Mouse (Mus musculus) intestine, embryonic 16.5 days (tissue): ENCODE results near the gene Cdc37l1. TPM values are rescaled to one million over a fixed set of nuclear protein-coding genes. Genes with fewer than 3 reads are reported as not detected.

Experiments
- ATAC-seq: fragments of 200-750 bp; cut with Nextera tagmentation; 2 replicates; pipeline ENCODE4 v1.8.0; 2017; ENCODE audit warnings: moderate TSS enrichment, moderate library complexity
- H3K27ac ChIP-seq: fragments of 300-500 bp; sonication (generic); 2 replicates; pipeline ENCODE4 v1.5.1; 2014; ENCODE audit warnings: mild to moderate bottlenecking, low read length
- H3K27me3 ChIP-seq: fragments of 300-500 bp; sonication (generic); replicated peaks from 2 replicates; pipeline ENCODE4 v1.6.1; 2014; ENCODE audit warnings: low read length, control low read depth, mixed read lengths; ENCODE audit not compliant: control insufficient read depth, insufficient read depth
- H3K36me3 ChIP-seq: fragments of 300-500 bp; sonication (generic); 2 replicates; pipeline ENCODE4 v1.6.1; 2014; ENCODE audit warnings: low read length, control low read depth; ENCODE audit not compliant: control insufficient read depth, insufficient read depth
- H3K4me1 ChIP-seq: fragments of 300-500 bp; sonication (generic); 2 replicates; pipeline ENCODE4 v1.6.1; 2014; ENCODE audit warnings: low read length, control low read depth, mixed read lengths; ENCODE audit not compliant: control insufficient read depth, insufficient read depth
- H3K4me2 ChIP-seq: fragments of 300-500 bp; sonication (generic); 2 replicates; pipeline ENCODE4 v1.6.1; 2014; ENCODE audit warnings: low read depth, low read length, control low read depth
- H3K4me3 ChIP-seq: fragments of 300-500 bp; sonication (generic); 2 replicates; pipeline ENCODE4 v1.5.1; 2014; ENCODE audit warnings: mild to moderate bottlenecking, low read length
- H3K9ac ChIP-seq: fragments of 300-500 bp; sonication (generic); 2 replicates; pipeline ENCODE4 v1.6.1; 2014; ENCODE audit warnings: low read depth, low read length
- H3K9me3 ChIP-seq: fragments of 300-500 bp; sonication (generic); 2 replicates; pipeline ENCODE4 v1.6.1; 2016; ENCODE audit warnings: low read length, control low read depth; ENCODE audit not compliant: control insufficient read depth
- WGBS: fragments of 180-500 bp; shearing (Covaris S2); extraction: QIAGEN DNeasy Blood & Tissue Kit; methylation state at CpG from one replicate; pipeline ENCODE4 v1.1.7; 2014; 5-methylcytosine and 5-hydroxymethylcytosine counted together
- polyA plus RNA-seq: library from polyadenylated mRNA; unstranded; fragments of >200 nt; fragmentation: Nextera tagmentation; extraction: Ambion mirVana; gene quantifications from 2 replicates; pipeline ENCODE4 v1.2.1, GENCODE M21; 2015

The Cdc37l1 gene
- polyA plus RNA-seq, 1 experiment from 2014 or later, result 27.2 TPM

DNA sequence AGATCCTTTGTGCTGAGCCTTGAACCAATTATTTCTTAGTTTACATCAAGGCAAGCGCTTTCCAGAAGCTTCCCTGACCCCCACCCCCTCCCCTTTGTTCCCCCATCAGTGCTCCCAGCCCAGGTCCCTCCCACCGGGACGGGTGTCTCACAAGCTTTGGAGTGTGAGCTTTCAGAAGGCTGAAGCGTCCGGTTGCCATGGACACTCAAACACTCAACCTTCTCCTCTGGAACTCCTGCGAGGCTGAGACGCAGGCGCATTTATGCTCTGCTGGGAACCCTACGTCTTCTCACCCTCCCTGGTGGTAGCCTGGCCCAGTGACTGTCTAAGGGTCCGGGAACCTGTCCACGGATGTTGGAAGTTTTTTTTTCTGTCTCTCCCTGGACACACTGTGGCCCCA, 22.5 kb upstream of the Cdc37l1 start, which contains the start of gene 4430402I18Rik:
4430402I18Rik (minus strand) TSS at position 149 of the 400 bp plus-strand sequence.
- no peak within 1 kb of the TSS for H3K4me3 ChIP-seq
- no peaks in the 10 kb centered on the region for H3K27me3 ChIP-seq
- no peak within 1 kb of the TSS for H3K27ac ChIP-seq
- H3K4me2 ChIP-seq, result no peak within 1 kb of the TSS
- H3K9me3 ChIP-seq, result no peaks in the 10 kb centered on the region
- WGBS, result 16% methylated on average over 11 of the region's 11 CpGs
- no peaks in the 10 kb centered on the region for H3K36me3 ChIP-seq
- peaks cover 2% of the 10 kb centered on the region; the same call in 1 of the 2 replicates for H3K4me1 ChIP-seq
- H3K9ac ChIP-seq, result no peak within 1 kb of the TSS
- ATAC-seq, result no peak

DNA sequence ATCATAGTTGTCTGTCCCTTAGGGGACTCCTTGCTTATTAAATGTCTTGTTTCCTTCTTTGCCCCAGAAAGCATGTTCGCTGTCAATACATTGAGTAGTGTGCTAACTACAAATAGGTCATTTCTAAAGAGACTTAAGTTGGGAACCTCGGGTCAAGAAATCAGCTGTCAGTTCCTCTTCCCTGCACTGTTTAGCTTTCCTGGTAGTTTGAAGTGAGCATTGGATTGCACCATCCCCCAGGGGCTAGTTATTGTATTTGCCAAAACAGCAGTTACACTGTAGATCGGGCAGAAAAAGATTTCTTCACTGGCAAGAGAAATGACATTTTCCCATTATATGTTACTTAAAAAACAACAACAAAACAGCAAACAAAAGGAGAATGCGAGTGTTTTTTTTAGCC, 22.0 kb upstream of the Cdc37l1 start:
- Histone ChIP-seq H3K4me2 (no peak overlapping the region), H3K27ac (no peak overlapping the region), H3K4me1 (peaks cover 2% of the 10 kb centered on the region; the same call in 1 of the 2 replicates), H3K9me3 (no peaks in the 10 kb centered on the region), H3K4me3 (no peak overlapping the region), H3K36me3 (no peaks in the 10 kb centered on the region), H3K9ac (no peak overlapping the region), H3K27me3 (no peaks in the 10 kb centered on the region)
- ATAC-seq, result no peak
- 71% methylated on average over 4 of the region's 4 CpGs for WGBS

GRCm38 (mm10) chr19:28969231-28969630, 20.9 kb upstream of the Cdc37l1 start:
- H3K36me3 ChIP-seq, result no peaks in the 10 kb centered on the region
- H3K27ac ChIP-seq, result no peak overlapping the region
- 87% methylated on average over 5 of the region's 5 CpGs for WGBS
- no peak overlapping the region for H3K4me2 ChIP-seq
- no peaks in the 10 kb centered on the region for H3K27me3 ChIP-seq
- no peak overlapping the region for H3K9ac ChIP-seq
- H3K4me1 ChIP-seq, result 0 out of 2 replicates have a peak, but pooled peaks cover 2% of the 10 kb centered on the region
- H3K9me3 ChIP-seq, result no peaks in the 10 kb centered on the region
- no peak for ATAC-seq
- H3K4me3 ChIP-seq, result no peak overlapping the region

GRCm38 (mm10) chr19:28970251-28970650, 19.9 kb upstream of the Cdc37l1 start:
- 0 out of 2 replicates have a peak, but pooled peaks cover 3% of the 10 kb centered on the region for H3K9me3 ChIP-seq
- 44% methylated on average over 11 of the region's 11 CpGs for WGBS
- no peaks in the 10 kb centered on the region for H3K27me3 ChIP-seq
- no peak overlapping the region for H3K9ac ChIP-seq
- no peaks in the 10 kb centered on the region for H3K36me3 ChIP-seq
- H3K27ac ChIP-seq, result no peak overlapping the region
- no peak overlapping the region for H3K4me2 ChIP-seq
- H3K4me3 ChIP-seq, result no peak overlapping the region
- no peak for ATAC-seq
- H3K4me1 ChIP-seq, result 0 out of 2 replicates have a peak, but pooled peaks cover 2% of the 10 kb centered on the region

GRCm38 (mm10) chr19:28974862-28975611, 15.1 kb upstream of the Cdc37l1 start:
- 0 out of 2 replicates have a peak, but pooled peaks cover 2% of the 10 kb centered on the region for H3K4me1 ChIP-seq
- no peak overlapping the region for H3K27ac ChIP-seq
- 15% methylated on average over 35 of the region's 35 CpGs for WGBS
- H3K9ac ChIP-seq, result peak overlapping the region; percentile 58
- no peaks in the 10 kb centered on the region for H3K36me3 ChIP-seq
- peak overlapping the region; percentile 84 for H3K4me2 ChIP-seq
- H3K27me3 ChIP-seq, result no peaks in the 10 kb centered on the region
- 0 out of 2 replicates have a peak, but pooled peaks cover 3% of the 10 kb centered on the region for H3K9me3 ChIP-seq
- peak; percentile 84 for ATAC-seq
- H3K4me3 ChIP-seq, result peak overlapping the region; percentile 44

DNA sequence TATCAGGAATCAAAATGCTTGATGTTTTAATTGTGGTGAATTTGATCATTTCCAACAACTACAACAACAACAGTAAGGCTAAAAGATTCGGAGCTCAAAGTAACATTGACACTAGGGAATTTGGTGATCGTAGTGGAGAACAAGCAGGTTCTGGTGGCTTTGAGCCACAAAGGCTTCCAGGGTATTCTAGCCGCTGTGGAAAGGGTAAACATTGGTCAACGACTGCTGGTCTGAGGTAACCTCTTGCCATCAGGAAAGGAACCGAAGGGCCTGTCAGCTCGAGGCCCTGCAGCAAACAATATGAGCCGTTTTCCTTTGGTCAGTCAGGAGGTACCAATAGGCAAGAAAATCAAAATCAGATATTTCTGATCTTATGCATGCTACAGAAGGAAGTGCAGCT, 7.5 kb upstream of the Cdc37l1 start:
- no peak overlapping the region for H3K27ac ChIP-seq
- no peaks in the 10 kb centered on the region for H3K4me1 ChIP-seq
- no peaks in the 10 kb centered on the region for H3K36me3 ChIP-seq
- H3K27me3 ChIP-seq, result no peaks in the 10 kb centered on the region
- no peak for ATAC-seq
- no peak overlapping the region for H3K4me2 ChIP-seq
- H3K9me3 ChIP-seq, result no peaks in the 10 kb centered on the region
- no peak overlapping the region for H3K9ac ChIP-seq
- 58% methylated on average over 7 of the region's 7 CpGs for WGBS
- no peak overlapping the region for H3K4me3 ChIP-seq

DNA sequence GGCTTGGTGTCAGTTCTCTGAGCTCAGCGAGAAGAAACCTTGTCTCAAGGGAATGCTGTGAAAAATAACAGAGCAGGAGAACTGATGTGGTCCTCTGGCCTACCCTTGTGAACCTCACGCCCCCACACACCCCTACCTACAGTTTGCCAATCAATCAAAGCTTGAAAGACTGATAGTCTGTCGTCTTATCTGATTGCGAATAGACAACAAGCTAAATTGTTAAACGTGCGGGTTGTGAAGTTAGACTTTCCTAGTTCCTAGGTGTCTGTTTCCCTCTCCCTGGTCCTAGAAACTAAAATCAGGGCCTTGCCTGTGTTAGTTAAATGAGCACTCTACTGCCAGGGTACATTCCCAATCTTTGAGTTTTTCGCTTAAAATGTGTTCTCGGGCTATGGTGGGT, 637 bp upstream of the Cdc37l1 start:
- no peaks in the 10 kb centered on the region for H3K27me3 ChIP-seq
- H3K4me1 ChIP-seq, result peaks cover 10% of the 10 kb centered on the region
- peak overlapping the region; percentile 91 for H3K9ac ChIP-seq
- peak overlapping the region; percentile 91 for H3K4me3 ChIP-seq
- no peaks in the 10 kb centered on the region for H3K9me3 ChIP-seq
- ATAC-seq, result no peak
- H3K4me2 ChIP-seq, result peak overlapping the region; percentile 60
- no peak overlapping the region for H3K27ac ChIP-seq
- H3K36me3 ChIP-seq, result no peaks in the 10 kb centered on the region
- WGBS, result 55% methylated on average over 8 of the region's 8 CpGs

GRCm38 (mm10) chr19:28990590-28991221, 554 bp downstream of the Cdc37l1 start:
- H3K9me3 ChIP-seq, result no peaks in the 10 kb centered on the region
- peak overlapping the region; percentile 91 for H3K4me3 ChIP-seq
- H3K27me3 ChIP-seq, result no peaks in the 10 kb centered on the region
- WGBS, result under 1% methylated on average over 35 of the region's 41 CpGs
- peaks cover 10% of the 10 kb centered on the region for H3K4me1 ChIP-seq
- H3K27ac ChIP-seq, result peak overlapping the region; percentile 85
- ATAC-seq, result peak; percentile 57
- H3K36me3 ChIP-seq, result peaks cover 5% of the 10 kb centered on the region; the same call in 1 of the 2 replicates
- peak overlapping the region; percentile 49 for H3K4me2 ChIP-seq
- H3K9ac ChIP-seq, result peak overlapping the region; percentile 91

DNA sequence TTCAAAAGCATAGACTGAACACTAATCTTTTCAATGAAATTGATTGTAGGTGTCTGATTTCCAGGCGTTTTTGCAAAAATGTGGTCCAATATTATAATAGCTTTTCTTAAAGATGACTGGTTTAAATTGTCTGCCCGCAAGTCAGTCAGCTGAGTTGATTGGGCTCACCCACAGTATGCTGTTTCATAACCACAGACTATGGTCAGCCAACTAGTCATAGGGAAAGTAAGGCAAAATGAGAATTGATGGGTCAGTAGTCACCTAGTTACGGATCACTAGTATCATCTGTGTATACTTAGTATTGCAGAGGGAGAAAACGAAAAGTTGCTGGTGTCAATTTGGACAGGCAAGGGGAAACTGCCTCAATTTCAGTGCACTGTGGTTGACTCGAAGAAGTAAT, 1.2 kb downstream of the Cdc37l1 start:
- WGBS, result 68% methylated on average over 5 of the region's 5 CpGs
- H3K27ac ChIP-seq, result no peak overlapping the region
- H3K9me3 ChIP-seq, result no peaks in the 10 kb centered on the region

More for the DNA sequence above, 1.2 kb downstream of the Cdc37l1 start:
- no peak for ATAC-seq
- H3K4me2 ChIP-seq, result peak overlapping the region; percentile 49
- peak overlapping the region; percentile 91 for H3K4me3 ChIP-seq
- H3K36me3 ChIP-seq, result peaks cover 5% of the 10 kb centered on the region; the same call in 1 of the 2 replicates
- no peaks in the 10 kb centered on the region for H3K27me3 ChIP-seq
- H3K9ac ChIP-seq, result peak overlapping the region; percentile 91; the same call in 1 of the 2 replicates
- peaks cover 10% of the 10 kb centered on the region for H3K4me1 ChIP-seq
